Mouse (Mus musculus) small intestine, adult 2 months (tissue): ENCODE measurements at regions not wholly inside any gene's neighbourhood (a gene's known extent, or its start where the extent isn't known, plus 50 kb on each side); places are given as distances from the start of the nearest gene placed in this dataset.

Experiments
- CTCF ChIP-seq: fragments of 200-500 bp; IDR thresholded peaks from 2 replicates; pipeline ENCODE4 v1.5.1; 2012; ENCODE audit warnings: low read depth, mild to moderate bottlenecking, control low read depth, inconsistent platforms, low read length, moderate library complexity, mixed read lengths; ENCODE audit not compliant: insufficient replicate concordance, insufficient read length; ENCODE audit errors: extremely low read depth
- POLR2A ChIP-seq: fragments of 200-500 bp; IDR thresholded peaks from 2 replicates; pipeline ENCODE4 v1.6.1; 2012; ENCODE audit warnings: low read depth, mild to moderate bottlenecking, control low read depth, inconsistent platforms, low read length, moderate library complexity

DNA sequence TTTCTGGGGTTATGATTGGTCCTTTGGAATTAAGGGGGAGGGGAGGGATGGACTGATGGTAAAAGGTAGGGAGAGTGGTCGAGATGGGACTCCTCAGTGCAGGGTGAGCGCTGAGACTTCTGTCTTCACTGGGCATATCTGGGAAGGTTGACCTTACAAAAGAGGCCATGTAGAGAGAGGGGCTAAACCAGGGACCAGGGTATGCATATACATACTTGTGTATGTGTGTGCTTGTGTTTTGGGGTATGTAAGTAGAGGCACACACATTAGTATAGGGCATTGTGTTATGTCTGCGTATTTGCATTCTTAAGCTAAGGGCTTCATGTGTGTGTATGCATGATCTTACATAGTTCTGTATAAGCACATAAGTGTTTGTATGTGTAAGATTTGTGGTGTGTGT lies 105.2 kb downstream of the Tmem38b start:
- no peak for TF ChIP-seq CTCF
- TF ChIP-seq POLR2A, result no peak
